Mouse (Mus musculus) lung, postnatal 0 days (tissue): ENCODE data around the gene Rpl11.
A peak's percentile ranks its signal among the peaks of the same experiment; 100 is the strongest.

Experiments
- CTCF ChIP-seq: IDR thresholded peaks from 2 replicates; pipeline ENCODE4 v1.5.1; 2016; ENCODE audit warnings: antibody characterized with exemption, mild to moderate bottlenecking
- EP300 ChIP-seq: IDR thresholded peaks from 2 replicates; pipeline ENCODE4 v1.6.1; 2016; ENCODE audit warnings: antibody characterized with exemption, mild to moderate bottlenecking, control low read depth

DNA sequence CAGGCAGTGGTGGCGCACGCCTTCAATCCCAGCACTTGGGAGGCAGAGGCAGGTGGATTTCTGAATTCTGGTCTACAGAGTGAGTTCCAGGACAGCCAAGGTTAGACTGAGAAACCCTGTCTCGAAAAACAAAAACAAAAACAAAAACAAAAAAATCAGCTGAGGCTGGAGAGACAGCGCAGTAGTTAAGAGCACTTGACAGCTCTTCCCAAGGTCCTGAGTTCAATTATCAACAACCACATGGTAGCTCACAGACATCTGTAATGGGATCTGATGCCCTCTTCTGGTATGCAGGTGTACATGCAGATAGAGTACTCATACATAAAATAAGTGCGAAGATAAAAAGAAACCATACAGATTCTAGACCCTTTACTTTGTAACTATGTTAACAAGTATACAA, 615 bp upstream of the Rpl11 start:
- TF ChIP-seq CTCF (peak; percentile 48), EP300 (no peak)
